Mouse (Mus musculus) intestine, embryonic 14.5 days (tissue): ENCODE results near the gene Cntfr. TPM values are rescaled to one million over a fixed set of nuclear protein-coding genes. Genes with fewer than 3 reads are reported as not detected.

Experiments
- ATAC-seq: fragments of 200-750 bp; cut with Nextera tagmentation; replicated peaks from 2 replicates; pipeline ENCODE4 v1.8.0; 2017; ENCODE audit warnings: low read depth, moderate number of reproducible peaks, moderate TSS enrichment, moderate library complexity; ENCODE audit not compliant: low FRiP score, low TSS enrichment
- DNase-seq: peaks from one replicate; pipeline ENCODE4 v3.0.0-alpha.2; 2018; ENCODE audit warnings: low spot score
- H3K27ac ChIP-seq: fragments of 300-500 bp; sonication (generic); 2 replicates; pipeline ENCODE4 v1.5.1; 2014; ENCODE audit warnings: low read depth, mild to moderate bottlenecking, control low read depth
- H3K27me3 ChIP-seq: fragments of 300-500 bp; sonication (generic); replicated peaks from 2 replicates; pipeline ENCODE4 v1.6.1; 2014; ENCODE audit warnings: low read length, control low read depth; ENCODE audit not compliant: control insufficient read depth, insufficient read depth
- H3K36me3 ChIP-seq: fragments of 300-500 bp; sonication (generic); 2 replicates; pipeline ENCODE4 v1.6.1; 2014; ENCODE audit warnings: low read length, control low read depth; ENCODE audit not compliant: control insufficient read depth, insufficient read depth
- H3K4me1 ChIP-seq: fragments of 300-500 bp; sonication (generic); replicated peaks from 2 replicates; pipeline ENCODE4 v1.6.1; 2014; ENCODE audit warnings: low read length, control low read depth, mixed read lengths; ENCODE audit not compliant: control insufficient read depth, insufficient read depth
- H3K4me2 ChIP-seq: fragments of 300-500 bp; sonication (generic); 2 replicates; pipeline ENCODE4 v1.6.1; 2014; ENCODE audit warnings: low read length
- H3K4me3 ChIP-seq: fragments of 300-500 bp; sonication (generic); 2 replicates; pipeline ENCODE4 v1.5.1; 2014; ENCODE audit warnings: low read depth, low read length, control low read depth, mixed read lengths
- H3K9ac ChIP-seq: fragments of 300-500 bp; sonication (generic); 2 replicates; pipeline ENCODE4 v1.6.1; 2014; ENCODE audit warnings: mild to moderate bottlenecking, low read length
- H3K9me3 ChIP-seq: fragments of 300-500 bp; sonication (generic); 2 replicates; pipeline ENCODE4 v1.6.1; 2016; ENCODE audit warnings: low read length, control low read depth; ENCODE audit not compliant: control insufficient read depth
- WGBS: fragments of 180-500 bp; shearing (Covaris S2); extraction: QIAGEN DNeasy Blood & Tissue Kit; methylation state at CpG from one replicate; pipeline ENCODE4 v1.1.7; 2014; 5-methylcytosine and 5-hydroxymethylcytosine counted together
- polyA plus RNA-seq: library from polyadenylated mRNA; unstranded; fragments of >200 nt; fragmentation: Nextera tagmentation; extraction: Ambion mirVana; gene quantifications from 2 replicates; pipeline ENCODE4 v1.2.1, GENCODE M21; 2014

Cntfr gene
- polyA plus RNA-seq, 1 experiment from 2014 or later = 6.2 TPM

DNA sequence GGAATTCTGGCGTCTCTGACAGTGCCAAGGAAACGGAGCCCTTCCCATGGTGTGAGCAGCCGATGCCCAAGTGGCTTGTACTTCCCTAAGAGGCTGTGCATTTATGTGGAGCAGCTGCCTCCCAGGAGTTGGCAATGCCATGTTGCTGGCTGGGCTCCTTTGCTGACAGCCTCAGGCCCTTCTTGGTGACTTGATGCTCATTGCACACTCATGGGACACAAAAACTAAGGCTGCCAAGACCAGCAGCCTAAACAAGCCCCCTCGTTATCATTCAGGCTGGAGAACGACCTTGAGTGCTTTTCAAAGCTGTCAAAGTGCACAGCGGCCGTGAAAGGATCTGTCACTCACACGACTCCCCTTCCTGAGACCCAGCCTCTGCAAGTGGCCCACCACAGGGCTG is 84.7 kb downstream of the Cntfr start:
- Histone ChIP-seq H3K4me3 (no peak overlapping the region), H3K36me3 (no peaks in the 10 kb centered on the region), H3K4me1 (no peaks in the 10 kb centered on the region), H3K9ac (no peak overlapping the region), H3K4me2 (no peak overlapping the region), H3K9me3 (no peaks in the 10 kb centered on the region), H3K27me3 (no peaks in the 10 kb centered on the region), H3K27ac (no peak overlapping the region)
- DNase-seq (no peak), ATAC-seq (no peak)
- 65% methylated on average over 8 of the region's 8 CpGs for WGBS

DNA sequence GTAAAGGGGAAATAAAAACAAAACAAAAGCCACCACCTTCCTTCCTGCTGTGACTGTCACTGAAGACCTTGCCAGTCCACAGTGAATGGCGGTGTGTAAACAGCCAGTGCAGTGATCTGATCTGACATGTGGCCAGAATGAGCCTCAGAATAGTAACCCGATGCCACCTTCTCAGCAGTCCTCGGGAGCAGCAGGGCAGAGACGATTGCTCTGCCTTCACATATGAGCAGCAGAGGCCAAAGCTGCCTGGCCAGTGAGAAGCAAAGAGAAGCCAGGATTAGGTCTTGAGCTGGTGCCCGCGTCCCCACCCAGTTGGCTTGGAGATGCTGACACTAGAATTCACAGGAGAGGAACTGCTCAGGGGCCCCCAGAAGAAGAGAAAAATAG is 86.3 kb downstream of the Cntfr start:
- Histone ChIP-seq H3K36me3 (no peaks in the 10 kb centered on the region), H3K9ac (no peak overlapping the region), H3K4me3 (no peak overlapping the region), H3K4me1 (no peaks in the 10 kb centered on the region), H3K27me3 (no peaks in the 10 kb centered on the region), H3K9me3 (no peaks in the 10 kb centered on the region), H3K4me2 (no peak overlapping the region), H3K27ac (no peak overlapping the region)
- DNase-seq = no peak
- ATAC-seq = no peak
- WGBS = 53% methylated on average over 6 of the region's 6 CpGs

- Histone ChIP-seq H3K9ac (no peak overlapping the region), H3K4me3 (no peak overlapping the region), H3K9me3 (no peaks in the 10 kb centered on the region), H3K4me2 (no peak overlapping the region), H3K4me1 (no peaks in the 10 kb centered on the region), H3K27ac (no peak overlapping the region), H3K36me3 (no peaks in the 10 kb centered on the region), H3K27me3 (no peaks in the 10 kb centered on the region)
- ATAC-seq (no peak), DNase-seq (no peak)
- 79% methylated on average over 10 of the region's 10 CpGs for WGBS
Observed at GRCm38 (mm10) chr4:41609681-41610593, 87.0 kb downstream of the Cntfr start.

Other genes starting within 250 kb of the Cntfr start
- 5.9 and 7.4 TPM in 2 replicates for gene Kif24, start 232.2 kb downstream of the Cntfr start, polyA plus RNA-seq
- gene Nudt2, start 231.9 kb downstream of the Cntfr start, polyA plus RNA-seq = 57.7 and 58.7 TPM in 2 replicates
- 6.1 and 6.9 TPM in 2 replicates for gene AI464131, start 194.0 kb downstream of the Cntfr start, polyA plus RNA-seq
- gene 1110017D15Rik, start 179.8 kb downstream of the Cntfr start, polyA plus RNA-seq = 0.61 and 0.83 TPM in 2 replicates
- gene Fam219a, start 127.6 kb downstream of the Cntfr start, polyA plus RNA-seq = 2.2 TPM in 2 replicates
- gene Dnaic1, start 127.3 kb downstream of the Cntfr start, polyA plus RNA-seq = 3.4 and 4.9 TPM in 2 replicates
- gene Enho, start 56.8 kb downstream of the Cntfr start, polyA plus RNA-seq = 13.6 and 14.8 TPM in 2 replicates
- gene Il11ra1, start 2.9 kb upstream of the Cntfr start, polyA plus RNA-seq = 130 and 143 TPM in 2 replicates
- gene Rpp25l, start 16.4 kb upstream of the Cntfr start, polyA plus RNA-seq = 71.9 and 76.4 TPM in 2 replicates
- 123 and 124 TPM in 2 replicates for gene Dctn3, start 26.1 kb upstream of the Cntfr start, polyA plus RNA-seq
- not detected in 2 replicates for gene Arid3c, start 34.1 kb upstream of the Cntfr start, polyA plus RNA-seq
- gene Galt, start 58.1 kb upstream of the Cntfr start, polyA plus RNA-seq = 44.8 and 47.7 TPM in 2 replicates
- 113 TPM in 2 replicates for gene Sigmar1, start 59.1 kb upstream of the Cntfr start, polyA plus RNA-seq
- 35.0 and 39.3 TPM in 2 replicates for gene Ccl27a, start 77.2 kb upstream of the Cntfr start, polyA plus RNA-seq
- gene Gm21541, start 206.5 kb upstream of the Cntfr start, polyA plus RNA-seq = 20.5 TPM in 1 of 2 replicates, not detected in the other
- 2.0 and 2.4 TPM in 2 replicates for gene Gm20878, start 244.5 kb upstream of the Cntfr start, polyA plus RNA-seq